ENCODE assay signal across 32 mouse cellular contexts in the genomic region with DNA sequence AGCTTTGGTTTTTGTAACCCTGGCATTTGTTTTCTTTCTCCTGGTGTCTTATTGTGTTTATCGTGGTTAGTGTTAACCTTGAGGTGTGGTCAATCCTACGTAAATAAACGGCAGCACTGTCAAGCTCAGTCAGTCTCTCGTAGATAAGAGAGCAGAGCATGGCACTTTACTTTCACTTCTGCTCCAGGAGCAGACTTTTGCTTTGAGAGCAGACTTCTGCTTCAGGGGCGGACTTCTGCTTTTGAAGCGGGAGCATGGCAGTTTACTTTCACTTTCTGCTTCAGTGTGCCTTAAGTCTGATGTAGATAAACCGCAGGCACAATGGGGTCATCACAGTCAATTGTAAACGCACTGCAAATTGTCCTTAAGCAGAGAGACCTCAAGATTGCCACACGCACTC. TPM values are rescaled to one million over a fixed set of nuclear protein-coding genes. Genes with fewer than 3 reads are reported as not detected.
"Had no signal": no experiment of that assay in that cellular context is flagged by ENCODE, and none has a peak within 500 bp of the region (broad histone marks: within the 10 kb centered on the region; RNA-seq: fewer than 3 reads in every experiment).

No protein-coding gene starts in this region.

RNA-seq across cellular contexts. Expression of a gene that starts 54.1 kb away (rescaled TPM):
- total RNA-seq: gastrocnemius, adult 2 months; gastrocnemius, postnatal 10 days; gastrocnemius, postnatal 25 days; heart, adult 2 months; heart, postnatal 14 days; heart, postnatal 36 days; hematopoietic stem cell, adult 5-6 weeks; hindbrain, postnatal 0 days; layer of hippocampus, adult 18-20 months; layer of hippocampus, adult 8-10 months; layer of hippocampus, postnatal 14 days; layer of hippocampus, postnatal 36 days; left cerebral cortex, adult 18-20 months; left cerebral cortex, adult 8-10 months; left cerebral cortex, postnatal 10 days; left cerebral cortex, postnatal 25 days; left cerebral cortex, postnatal 4 days had no signal
- polyA plus RNA-seq: heart, adult 2 months; heart, embryonic 11.5 days; heart, embryonic 13.5 days; heart, embryonic 15.5 days; heart, postnatal 0 days; hindbrain, embryonic 11.5 days; hindbrain, embryonic 13.5 days; hindbrain, embryonic 15.5 days; hindbrain, postnatal 0 days; intestine, embryonic 14.5 days; kidney, adult 2 months; kidney, embryonic 15.5 days; kidney, postnatal 0 days; large intestine, adult 2 months; limb, embryonic 11.5 days; limb, embryonic 13.5 days; limb, embryonic 15.5 days had no signal
